Mouse (Mus musculus) inflammation-experienced regulatory T-cells, adult 16 weeks (primary cell): Measurements from ENCODE around the gene Rcn3. TPM values are rescaled to one million over a fixed set of nuclear protein-coding genes. Genes with fewer than 3 reads are reported as not detected.

Experiments used
- polyA plus RNA-seq: library from polyadenylated mRNA; unstranded; fragments of 100-300 nt; shearing (Covaris generic); gene quantifications from one replicate; pipeline ENCODE4 v1.2.1, GENCODE M21; 2017

Gene Rcn3
- 159 TPM for polyA plus RNA-seq

DNA sequence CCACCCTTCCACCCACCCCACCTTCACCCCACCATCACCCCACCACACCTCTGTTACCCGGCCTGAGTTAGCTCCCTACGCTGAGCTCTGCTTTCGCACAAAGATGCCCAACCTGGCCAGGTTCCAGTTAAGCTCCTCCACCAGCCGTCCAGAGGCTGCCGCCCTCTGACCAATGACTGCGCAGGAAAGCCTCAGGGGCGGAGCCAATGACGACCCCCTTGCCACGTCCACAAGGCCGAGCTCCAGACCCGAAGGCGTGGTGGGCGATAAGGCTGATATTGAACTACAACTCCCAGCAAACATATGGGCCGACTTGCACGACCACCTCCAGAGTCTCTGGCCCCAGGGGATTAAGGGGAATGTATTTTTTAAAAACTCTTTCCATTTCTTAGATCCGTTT lies at the start of gene Rcn3:
Gene Rcn3 (minus strand): TSS at position 174 of the 400 bp plus-strand sequence.

DNA sequence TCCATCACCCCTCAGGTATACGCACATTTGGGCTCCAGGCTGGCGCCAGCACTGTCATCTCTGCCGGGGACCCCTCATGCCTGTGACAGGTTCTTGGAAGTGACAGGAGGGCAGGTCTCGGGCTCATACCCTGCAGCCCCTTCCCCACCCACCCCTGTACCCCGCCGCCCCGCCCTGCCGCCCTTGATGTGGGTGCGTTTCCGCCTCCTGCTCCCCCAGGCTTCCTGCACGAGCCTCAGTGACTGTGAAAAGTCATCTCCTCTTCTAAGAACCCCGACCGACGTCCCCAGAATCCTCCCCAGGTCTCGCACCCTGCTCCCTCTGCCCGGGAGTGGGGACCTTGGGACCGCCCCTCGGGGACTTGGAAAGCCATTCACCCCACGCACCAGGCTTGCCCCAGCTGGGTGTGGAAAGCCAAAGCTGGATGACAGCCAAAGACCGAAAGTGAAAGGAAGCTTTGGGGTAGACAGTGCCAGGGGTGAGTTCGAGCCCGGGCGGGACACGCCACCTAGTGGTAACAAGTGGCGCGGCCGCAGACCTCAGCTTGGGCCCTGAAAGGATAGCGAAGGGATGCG lies 44.1 kb upstream of the Rcn3 start, which contains the start of the genes Gm45713 and Flt3l:
Gene Gm45713 (minus strand): TSS at position 239 of the 575 bp plus-strand sequence.
Gene Flt3l (minus strand): TSS at position 440 of the 575 bp plus-strand sequence.

DNA sequence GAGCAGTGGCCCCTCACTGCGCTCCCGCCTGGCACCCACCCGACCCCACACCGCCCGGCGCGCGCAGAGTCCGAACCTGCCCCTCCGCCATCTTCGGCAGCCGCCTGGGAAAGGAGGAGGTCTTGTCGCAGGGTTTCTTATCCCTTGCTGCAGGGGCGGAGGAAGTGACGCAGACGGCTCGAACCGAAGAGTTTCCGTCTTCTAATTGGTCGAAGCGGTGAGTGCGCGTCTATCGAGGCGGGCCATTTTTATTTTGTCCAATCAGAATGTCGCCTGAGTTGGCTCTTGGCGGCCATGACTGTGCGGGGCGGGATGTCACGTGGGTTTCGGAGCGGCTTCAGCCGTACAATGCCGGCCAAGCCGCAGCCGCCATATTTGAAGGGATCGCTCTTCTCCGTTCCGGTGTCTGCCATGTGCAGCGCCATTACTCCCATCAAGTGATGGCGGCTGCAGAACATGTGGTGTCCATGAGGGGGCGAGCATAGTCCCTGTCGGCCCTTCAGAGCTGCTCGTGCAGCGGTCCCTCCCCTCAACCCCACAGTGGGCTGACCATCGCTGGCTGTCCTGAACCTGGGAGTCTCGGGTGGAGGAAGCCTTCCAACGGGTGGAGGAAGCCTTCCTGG lies 36.7 kb upstream of the Rcn3 start, which contains the start of gene Rpl13a:
Gene Rpl13a (minus strand): TSS at position 138 of the 623 bp plus-strand sequence.

DNA sequence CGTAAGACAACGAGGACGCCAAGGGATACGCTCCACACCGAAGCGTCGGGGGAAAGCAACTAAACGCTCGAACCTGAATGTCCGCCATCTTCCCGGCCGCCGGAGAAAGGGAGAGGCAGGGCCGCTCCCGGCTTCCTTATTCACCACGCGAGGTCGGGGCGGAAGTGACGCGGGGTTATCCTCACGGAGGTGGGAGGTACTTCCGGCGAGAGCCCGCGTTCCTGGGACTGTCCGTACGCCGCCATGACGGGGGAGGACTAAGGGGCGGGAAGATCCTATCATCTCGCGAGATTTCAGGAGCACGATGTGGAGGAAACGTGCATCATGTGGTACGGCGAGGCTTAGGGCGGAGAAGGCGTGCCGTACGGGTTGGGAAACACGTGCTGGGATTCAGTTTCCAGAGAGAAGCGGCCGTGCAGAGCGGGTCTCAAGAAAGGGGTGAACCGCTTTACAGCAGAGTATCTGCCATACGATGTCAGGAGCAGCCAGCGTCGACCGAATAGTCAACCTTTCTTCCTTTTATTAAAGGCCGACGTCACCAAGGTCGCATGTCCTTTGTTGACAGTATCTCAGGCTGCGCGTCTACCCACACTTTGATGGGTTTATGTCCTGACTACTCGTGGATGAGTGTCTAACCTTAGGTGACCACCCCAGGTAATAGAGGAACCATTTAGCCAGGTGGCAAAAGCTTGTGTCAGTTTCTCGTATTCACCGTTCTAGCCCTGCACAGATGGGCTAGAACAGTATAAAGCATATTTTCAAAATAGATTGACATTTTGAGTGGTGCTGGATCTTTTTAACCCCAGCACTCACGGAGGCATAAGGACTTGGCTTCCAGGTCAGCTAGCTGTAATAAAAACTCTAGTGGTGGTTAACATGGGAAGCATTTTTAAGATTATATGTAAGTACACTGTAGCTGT lies 32.5 kb upstream of the Rcn3 start, which contains the start of gene Rps11:
Gene Rps11 (minus strand): TSS at position 216 of the 920 bp plus-strand sequence.

DNA sequence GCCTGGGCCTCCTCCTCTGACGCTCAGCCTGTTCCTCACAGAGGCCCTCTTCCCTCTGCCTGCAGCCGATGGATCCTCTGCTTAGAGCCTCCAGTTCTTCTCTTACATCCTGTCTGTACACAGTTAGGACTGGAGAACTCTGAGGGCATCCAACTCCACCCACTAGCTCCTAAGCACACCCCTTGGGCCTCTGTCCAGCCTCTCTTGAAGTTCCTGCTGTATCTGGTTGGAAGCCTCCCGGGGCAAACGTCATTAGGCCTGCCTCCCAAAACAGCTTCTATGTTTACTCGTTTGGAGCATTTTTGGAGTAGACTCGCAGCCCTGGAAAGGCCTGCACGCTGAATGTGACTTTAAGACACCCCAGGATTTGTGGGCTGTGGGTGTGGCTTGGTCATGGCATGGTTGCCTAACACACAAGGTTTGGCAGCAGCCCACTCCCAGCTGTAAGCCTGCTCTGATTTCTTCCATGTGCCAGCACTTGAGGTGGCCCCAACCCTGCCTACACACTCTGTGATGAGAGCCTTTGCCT lies 11.7 kb upstream of the Rcn3 start, which contains the start of gene Fcgrt:
Gene Fcgrt (minus strand): TSS at position 200 of the 529 bp plus-strand sequence.

DNA sequence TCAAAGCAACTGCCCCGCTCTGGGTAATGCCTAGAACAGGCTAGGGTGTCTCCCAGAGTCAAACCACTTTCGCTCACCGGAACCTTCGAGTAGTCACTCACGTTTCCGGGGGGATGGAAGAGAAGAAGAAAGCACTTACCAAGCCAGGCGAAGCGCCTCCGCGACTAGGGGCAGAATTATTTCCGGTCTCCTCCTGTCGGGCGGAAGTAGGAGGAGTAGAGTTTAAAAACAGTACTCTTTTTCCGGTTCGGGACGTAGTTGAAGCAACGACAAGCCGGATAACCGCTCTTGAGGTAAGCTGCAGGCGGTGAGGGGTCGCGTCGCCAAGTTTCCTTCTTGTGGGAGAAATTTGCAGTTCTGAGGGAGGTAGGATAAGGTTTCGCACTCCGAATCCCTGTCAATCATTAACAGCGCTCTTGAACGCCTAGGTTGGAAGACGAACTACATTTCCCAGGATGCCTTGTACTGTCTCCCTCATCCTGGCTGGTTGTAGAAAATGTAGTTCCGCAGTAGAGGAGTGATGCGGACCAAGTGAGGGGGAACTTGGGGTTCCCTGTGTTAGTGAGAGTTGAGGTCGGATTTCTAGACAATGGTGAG lies 29.7 kb downstream of the Rcn3 start, which contains the start of the genes Nosip and Prrg2:
Gene Nosip (plus strand): TSS at position 191 of the 597 bp plus-strand sequence.
Gene Prrg2 (minus strand): TSS at position 439 of the 597 bp plus-strand sequence.

DNA sequence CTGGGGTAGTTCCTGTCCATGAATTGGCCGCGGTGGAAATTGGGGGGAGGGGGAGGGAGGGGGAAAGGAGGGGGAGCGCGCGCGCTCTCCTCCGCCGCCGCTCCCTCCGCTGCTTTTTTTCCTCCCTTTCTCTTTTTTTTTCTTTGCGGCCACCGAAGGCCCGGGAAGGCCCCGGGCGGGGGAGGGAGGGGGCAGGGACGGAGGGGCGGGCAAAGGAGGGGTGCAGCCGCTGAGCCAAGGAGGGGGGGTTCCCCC lies 39.2 kb downstream of the Rcn3 start, which contains the start of gene Prr12:
Gene Prr12 (minus strand): TSS at position 20 of the 255 bp plus-strand sequence.

Other genes with a start within 250 kb of the Rcn3 start
- gene Akt1s1, start 243.2 kb downstream of the Rcn3 start, polyA plus RNA-seq, result 20.5 TPM
- 114 TPM for gene Tbc1d17, start 243.1 kb downstream of the Rcn3 start, polyA plus RNA-seq
- gene Pnkp, start 235.1 kb downstream of the Rcn3 start, polyA plus RNA-seq, result 112 TPM
- 10.1 TPM for gene Ptov1, start 222.4 kb downstream of the Rcn3 start, polyA plus RNA-seq
- 52.0 TPM for gene Med25, start 199.5 kb downstream of the Rcn3 start, polyA plus RNA-seq
- 52.1 TPM for gene Fuz, start 196.1 kb downstream of the Rcn3 start, polyA plus RNA-seq
- gene Ap2a1, start 162.7 kb downstream of the Rcn3 start, polyA plus RNA-seq, result 36.1 TPM
- not detected for gene Tsks, start 149.0 kb downstream of the Rcn3 start, polyA plus RNA-seq
- 0.72 TPM for gene Cpt1c, start 117.4 kb downstream of the Rcn3 start, polyA plus RNA-seq
- gene Prmt1, start 105.7 kb downstream of the Rcn3 start, polyA plus RNA-seq, result 180 TPM
- 248 TPM for gene Irf3, start 94.6 kb downstream of the Rcn3 start, polyA plus RNA-seq
- gene Bcl2l12, start 93.5 kb downstream of the Rcn3 start, polyA plus RNA-seq, result 29.1 TPM
- 27.6 TPM for gene Scaf1, start 75.9 kb downstream of the Rcn3 start, polyA plus RNA-seq
- 15.1 TPM for gene Rras, start 74.3 kb downstream of the Rcn3 start, polyA plus RNA-seq
- gene Prr12, start 39.3 kb downstream of the Rcn3 start, polyA plus RNA-seq, result 3.5 TPM
- gene Nosip, start 29.8 kb downstream of the Rcn3 start, polyA plus RNA-seq, result 127 TPM
- 3.2 TPM for gene Prrg2, start 29.5 kb downstream of the Rcn3 start, polyA plus RNA-seq
- 6.5 TPM for gene Fcgrt, start 11.6 kb upstream of the Rcn3 start, polyA plus RNA-seq
- gene Rps11, start 32.2 kb upstream of the Rcn3 start, polyA plus RNA-seq, result 2,486 TPM
- gene Rpl13a, start 36.5 kb upstream of the Rcn3 start, polyA plus RNA-seq, result 2,118 TPM
- gene Gm45713, start 44.0 kb upstream of the Rcn3 start, polyA plus RNA-seq, result not detected
- 225 TPM for gene Flt3l, start 44.2 kb upstream of the Rcn3 start, polyA plus RNA-seq
- 59.5 TPM for gene Pih1d1, start 62.1 kb upstream of the Rcn3 start, polyA plus RNA-seq
- 70.8 TPM for gene Aldh16a1, start 62.4 kb upstream of the Rcn3 start, polyA plus RNA-seq
- gene Slc17a7, start 71.7 kb upstream of the Rcn3 start, polyA plus RNA-seq, result not detected
- not detected for gene Gfy, start 87.3 kb upstream of the Rcn3 start, polyA plus RNA-seq
- not detected for gene Pth2, start 88.8 kb upstream of the Rcn3 start, polyA plus RNA-seq
- gene Ccdc155, start 112.7 kb upstream of the Rcn3 start, polyA plus RNA-seq, result 0.26 TPM
- gene Dkkl1, start 119.9 kb upstream of the Rcn3 start, polyA plus RNA-seq, result 23.5 TPM
- gene Tead2, start 123.5 kb upstream of the Rcn3 start, polyA plus RNA-seq, result 1.8 TPM
- 675 TPM for gene Cd37, start 146.9 kb upstream of the Rcn3 start, polyA plus RNA-seq
- not detected for gene Slc6a16, start 148.9 kb upstream of the Rcn3 start, polyA plus RNA-seq
- gene Slc6a21, start 185.3 kb upstream of the Rcn3 start, polyA plus RNA-seq, result not detected
- gene Trpm4, start 241.6 kb upstream of the Rcn3 start, polyA plus RNA-seq, result 22.4 TPM
- not detected for gene Hrc, start 243.1 kb upstream of the Rcn3 start, polyA plus RNA-seq